Mouse (Mus musculus): ENCODE measurements around the gene Gm5796. TPM values are rescaled to one million over a fixed set of nuclear protein-coding genes. Genes with fewer than 3 reads are reported as not detected.
"Not testable (repeated sequence)": the region's sequence is repeated elsewhere in the genome, so short reads cannot be mapped to it uniquely, and the experiment has no call there.

The Gm5796 gene
- polyA plus RNA-seq (2016; fragmentation: Nextera tagmentation; extraction: Ambion mirVana), result 0.31 and 0.47 TPM in 2 replicates

DNA sequence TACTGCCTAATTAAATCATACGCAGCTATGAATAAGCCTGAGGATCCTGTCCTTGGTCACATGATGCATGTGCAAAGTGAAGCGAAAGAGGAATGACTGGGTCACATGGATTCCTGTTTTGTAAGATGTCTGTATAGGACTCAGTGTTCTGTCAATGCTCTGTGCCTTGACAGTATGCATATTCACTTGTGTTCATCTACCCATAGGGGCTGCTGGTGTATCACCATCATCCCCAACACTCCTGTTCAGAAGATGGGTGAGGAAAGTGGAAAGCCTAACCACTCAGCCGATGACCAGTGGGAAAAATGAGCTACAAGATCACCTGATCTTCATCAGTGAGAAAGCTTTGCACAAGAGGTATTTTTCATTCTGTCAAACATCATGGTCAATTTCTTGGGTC, at the start of gene Gm5796:
Gene Gm5796 (plus strand): TSS at position 301 of the 400 bp plus-strand sequence.
- H3K36me3 ChIP-seq; H3K9me3 ChIP-seq; H3K4me3 ChIP-seq; H3K27ac ChIP-seq; DNase-seq (ENCODE audit: low spot score); H3K27me3 ChIP-seq (ENCODE audit: insufficient read depth, poor library complexity, severe bottlenecking); H3K4me1 ChIP-seq (replicated peaks): not testable (repeated sequence)
- 78% methylated on average over 1 of the region's 3 CpGs for WGBS

GRCm38 (mm10) chr14:3998094-3998493, 25.6 kb upstream of the Gm5796 start, which contains the start of gene Gm3099:
TSS of gene Gm3099 (plus strand) at chr14:3998394.
- not testable (repeated sequence) for H3K27ac ChIP-seq

DNA sequence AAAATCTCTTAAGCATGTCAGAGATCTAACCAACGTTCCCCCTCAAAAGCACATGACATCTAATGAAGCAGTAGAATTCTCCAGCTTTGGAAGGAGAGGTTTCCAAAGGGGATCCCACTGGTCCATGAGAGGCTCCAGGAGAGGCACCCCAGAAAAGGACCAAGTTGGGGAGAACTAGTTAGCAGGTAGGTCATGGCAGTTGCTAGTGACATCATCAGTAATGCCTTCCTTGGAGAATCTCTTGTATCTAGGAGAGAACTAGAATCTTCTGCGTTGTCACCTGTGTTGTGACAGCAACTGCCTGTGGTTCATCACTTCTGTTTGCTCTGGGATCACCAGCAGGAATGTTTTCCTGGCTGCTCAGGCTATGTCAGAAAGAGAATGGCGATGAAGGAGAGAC, 60.1 kb downstream of the Gm5796 start, which contains the start of gene Gm3115:
Gene Gm3115 (plus strand): TSS at position 301 of the 400 bp plus-strand sequence.
- not testable (repeated sequence) for DNase-seq (ENCODE audit: low spot score); H3K36me3 ChIP-seq; H3K4me1 ChIP-seq (replicated peaks); H3K27ac ChIP-seq; H3K4me3 ChIP-seq; H3K9me3 ChIP-seq; H3K27me3 ChIP-seq (ENCODE audit: insufficient read depth, poor library complexity, severe bottlenecking)
- WGBS, result 75% methylated on average over 3 of the region's 3 CpGs

More at GRCm38 (mm10) chr14:3998094-3998493, 25.6 kb upstream of the Gm5796 start, which contains the start of gene Gm3099:
- not testable (repeated sequence) for DNase-seq (ENCODE audit: low spot score); H3K4me3 ChIP-seq; H3K9me3 ChIP-seq; H3K36me3 ChIP-seq; H3K4me1 ChIP-seq (replicated peaks); H3K27me3 ChIP-seq (ENCODE audit: insufficient read depth, poor library complexity, severe bottlenecking)
- WGBS, result 68% methylated on average over 1 of the region's 3 CpGs

Other genes with a start within 250 kb of the Gm5796 start
- gene Gm3002, start 213.9 kb upstream of the Gm5796 start, polyA plus RNA-seq (2016; fragmentation: Nextera tagmentation; extraction: Ambion mirVana), result 0.16 and 0.37 TPM in 2 replicates
- gene Gm3033, start 177.7 kb upstream of the Gm5796 start, polyA plus RNA-seq (2016; fragmentation: Nextera tagmentation; extraction: Ambion mirVana), result not detected in 2 replicates
- gene Gm2916, start 139.8 kb upstream of the Gm5796 start, polyA plus RNA-seq (2016; fragmentation: Nextera tagmentation; extraction: Ambion mirVana), result not detected in 2 replicates
- not detected in 2 replicates for gene Gm3029, start 92.2 kb upstream of the Gm5796 start, polyA plus RNA-seq (2016; fragmentation: Nextera tagmentation; extraction: Ambion mirVana)
- gene Gm3095, start 60.4 kb upstream of the Gm5796 start, polyA plus RNA-seq (2016; fragmentation: Nextera tagmentation; extraction: Ambion mirVana), result 0.20 TPM in 1 of 2 replicates, not detected in the other
- gene Gm3099, start 25.5 kb upstream of the Gm5796 start, polyA plus RNA-seq (2016; fragmentation: Nextera tagmentation; extraction: Ambion mirVana), result not detected in 2 replicates
- not detected in 2 replicates for gene Gm3115, start 60.2 kb downstream of the Gm5796 start, polyA plus RNA-seq (2016; fragmentation: Nextera tagmentation; extraction: Ambion mirVana)
- not detected in 2 replicates for gene Gm8108, start 86.6 kb downstream of the Gm5796 start, polyA plus RNA-seq (2016; fragmentation: Nextera tagmentation; extraction: Ambion mirVana)
- gene Gm3127, start 141.1 kb downstream of the Gm5796 start, polyA plus RNA-seq (2016; fragmentation: Nextera tagmentation; extraction: Ambion mirVana), result not detected in 2 replicates
- 0.68 and 0.98 TPM in 2 replicates for gene Gm2974, start 158.6 kb downstream of the Gm5796 start, polyA plus RNA-seq (2016; fragmentation: Nextera tagmentation; extraction: Ambion mirVana)
- gene Gm3138, start 225.7 kb downstream of the Gm5796 start, polyA plus RNA-seq (2016; fragmentation: Nextera tagmentation; extraction: Ambion mirVana), result not detected in 2 replicates